Mouse (Mus musculus) lung, postnatal 0 days (tissue): ENCODE data around the gene Kdm2b. TPM values are rescaled to one million over a fixed set of nuclear protein-coding genes. Genes with fewer than 3 reads are reported as not detected.

ENCODE experiments used
- ATAC-seq: fragments of 200-750 bp; cut with Nextera tagmentation; 2 replicates; pipeline ENCODE4 v1.8.0; 2017; ENCODE audit warnings: moderate library complexity
- DNase-seq: peaks from one replicate; pipeline ENCODE4 v3.0.0-alpha.2; 2016; ENCODE audit warnings: low spot score
- H3K27ac ChIP-seq: fragments of 300-500 bp; sonication (generic); 2 replicates; pipeline ENCODE4 v1.5.1; 2014; ENCODE audit warnings: antibody characterized with exemption, mild to moderate bottlenecking, low read length, mixed read lengths
- H3K27me3 ChIP-seq: fragments of 300-500 bp; sonication (generic); replicated peaks from 2 replicates; pipeline ENCODE4 v1.6.1; 2014; ENCODE audit warnings: low read length, mixed read lengths; ENCODE audit not compliant: insufficient read depth
- H3K36me3 ChIP-seq: fragments of 300-500 bp; sonication (generic); 2 replicates; pipeline ENCODE4 v1.6.1; 2014; ENCODE audit warnings: low read length, mixed read lengths; ENCODE audit not compliant: insufficient read depth
- H3K4me1 ChIP-seq: fragments of 300-500 bp; sonication (generic); 2 replicates; pipeline ENCODE4 v1.6.1; 2014; ENCODE audit warnings: antibody characterized with exemption, low read depth, low read length, mixed read lengths; ENCODE audit not compliant: insufficient read depth
- H3K4me2 ChIP-seq: fragments of 300-500 bp; sonication (generic); replicated peaks from 2 replicates; pipeline ENCODE4 v1.6.1; 2014; ENCODE audit warnings: low read depth, mild to moderate bottlenecking, low read length, moderate library complexity, mixed read lengths
- H3K4me3 ChIP-seq: fragments of 300-500 bp; sonication (generic); 2 replicates; pipeline ENCODE4 v1.5.1; 2014; ENCODE audit warnings: low read depth, low read length
- H3K9ac ChIP-seq: fragments of 300-500 bp; sonication (generic); replicated peaks from 2 replicates; pipeline ENCODE4 v1.6.1; 2014; ENCODE audit warnings: low read depth, mild to moderate bottlenecking
- H3K9me3 ChIP-seq: fragments of 300-500 bp; sonication (generic); 2 replicates; pipeline ENCODE4 v1.6.1; 2016; ENCODE audit warnings: low read length, mixed read lengths
- CTCF ChIP-seq: IDR thresholded peaks from 2 replicates; pipeline ENCODE4 v1.5.1; 2016; ENCODE audit warnings: antibody characterized with exemption, mild to moderate bottlenecking
- EP300 ChIP-seq: IDR thresholded peaks from 2 replicates; pipeline ENCODE4 v1.6.1; 2016; ENCODE audit warnings: antibody characterized with exemption, mild to moderate bottlenecking, control low read depth
- WGBS: fragments of 180-500 bp; shearing (Covaris S2); extraction: QIAGEN DNeasy Blood & Tissue Kit; methylation state at CpG from one replicate; pipeline ENCODE4 v1.1.7; 2014; 5-methylcytosine and 5-hydroxymethylcytosine counted together
- polyA plus RNA-seq: library from polyadenylated mRNA; unstranded; fragments of >200 nt; fragmentation: Nextera tagmentation; extraction: Ambion mirVana; gene quantifications from 2 replicates; pipeline ENCODE4 v1.2.1, GENCODE M21; 2015

Kdm2b gene
- 12.2 and 13.7 TPM in 2 replicates for polyA plus RNA-seq

DNA sequence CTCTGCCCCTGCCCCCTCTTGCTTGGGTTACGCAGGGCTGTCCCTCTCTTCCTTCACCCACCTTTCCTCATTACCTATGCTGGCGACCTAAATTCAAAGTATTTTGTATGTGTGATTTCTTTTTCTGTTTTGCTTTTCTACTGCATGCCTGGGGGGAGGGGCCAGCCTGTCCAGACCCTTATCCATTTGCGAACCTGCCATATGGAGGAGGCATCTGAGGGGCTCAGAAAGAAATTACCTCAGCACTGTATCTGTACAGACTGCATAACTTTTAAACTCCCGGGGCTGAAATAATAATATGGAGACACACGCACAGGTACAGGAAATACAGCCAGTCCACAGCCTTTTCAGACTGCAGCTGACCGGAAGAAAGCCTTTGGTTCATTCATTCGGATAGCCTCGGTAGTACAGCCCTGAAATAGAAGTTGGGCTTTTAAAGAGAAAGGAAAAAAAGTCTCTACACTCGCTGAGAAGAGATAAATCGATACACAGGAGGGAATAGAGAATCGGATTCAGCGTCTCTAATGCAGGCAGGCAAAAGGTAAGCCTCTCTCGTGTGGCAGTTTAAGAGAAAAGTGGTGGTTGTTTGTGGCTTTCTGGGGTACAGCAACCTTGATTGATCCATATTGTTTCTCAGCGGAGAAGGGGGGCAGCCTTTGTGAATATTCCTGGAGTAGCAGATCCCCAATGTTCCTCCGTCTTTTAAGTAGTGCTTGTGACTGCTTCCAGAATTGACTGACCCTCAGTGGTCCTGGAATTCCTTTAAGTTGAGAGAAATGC lies at the start of gene Kdm2b:
Kdm2b (minus strand) TSS at position 273 of the 780 bp plus-strand sequence.
- Histone ChIP-seq H3K4me2 (peak within 1 kb of the TSS; percentile 99), H3K9ac (peak within 1 kb of the TSS; percentile 63), H3K9me3 (no peaks in the 10 kb centered on the region), H3K27ac (peak within 1 kb of the TSS; percentile 85), H3K36me3 (no peaks in the 10 kb centered on the region), H3K4me3 (peak within 1 kb of the TSS; percentile 70), H3K27me3 (no peaks in the 10 kb centered on the region), H3K4me1 (peaks cover 8% of the 10 kb centered on the region; the same call in 1 of the 2 replicates)
- WGBS: 8% methylated on average over 14 of the region's 15 CpGs
- ATAC-seq: no peak; the same call in 1 of the 2 replicates
- DNase-seq: peak; percentile 46
- no peak for TF ChIP-seq CTCF
- TF ChIP-seq EP300: no peak

DNA sequence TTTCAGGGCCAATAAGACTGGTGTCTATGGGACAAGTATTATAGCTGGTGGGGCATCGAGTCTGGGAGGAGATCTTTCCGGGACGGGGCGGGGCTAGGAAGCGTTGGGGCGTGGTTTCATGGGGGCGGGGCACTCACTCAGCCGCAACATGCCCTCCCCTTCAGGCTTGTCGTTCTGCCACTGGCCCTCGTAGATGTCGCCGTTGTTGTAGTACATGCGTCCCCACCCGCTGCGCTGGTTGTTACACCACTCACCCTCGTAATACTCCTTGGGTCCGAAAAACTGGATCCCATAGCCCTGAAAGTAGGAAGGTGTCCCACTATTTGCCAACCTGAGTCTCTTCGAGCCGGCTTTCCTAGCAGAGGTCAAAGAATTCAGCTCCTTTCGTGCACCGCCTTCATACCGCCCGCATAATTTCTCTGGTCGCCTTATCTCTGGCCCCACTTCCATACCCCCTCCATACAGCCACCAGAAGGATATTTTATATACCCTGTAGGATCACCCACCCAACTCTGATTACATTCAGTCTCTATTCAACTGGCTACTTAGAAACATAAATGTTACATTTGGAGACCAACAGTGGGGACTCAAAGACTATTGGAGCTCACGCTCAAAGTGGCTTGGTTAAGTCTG lies 49.6 kb upstream of the Kdm2b start:
- no peaks in the 10 kb centered on the region for H3K27me3 ChIP-seq
- DNase-seq (peak; percentile 85), ATAC-seq (peak; percentile 82)
- TF ChIP-seq EP300: no peak
- no peak for TF ChIP-seq CTCF
- no peaks in the 10 kb centered on the region for H3K36me3 ChIP-seq
- peak overlapping the region; percentile 27 for H3K4me3 ChIP-seq
- peaks cover 16% of the 10 kb centered on the region; the same call in 1 of the 2 replicates for H3K4me1 ChIP-seq
- peak overlapping the region; percentile 51 for H3K4me2 ChIP-seq
- no peak overlapping the region for H3K9ac ChIP-seq
- 5% methylated on average over 25 of the region's 25 CpGs for WGBS
- no peaks in the 10 kb centered on the region for H3K9me3 ChIP-seq
- H3K27ac ChIP-seq: peak overlapping the region; percentile 43; the same call in 1 of the 2 replicates

DNA sequence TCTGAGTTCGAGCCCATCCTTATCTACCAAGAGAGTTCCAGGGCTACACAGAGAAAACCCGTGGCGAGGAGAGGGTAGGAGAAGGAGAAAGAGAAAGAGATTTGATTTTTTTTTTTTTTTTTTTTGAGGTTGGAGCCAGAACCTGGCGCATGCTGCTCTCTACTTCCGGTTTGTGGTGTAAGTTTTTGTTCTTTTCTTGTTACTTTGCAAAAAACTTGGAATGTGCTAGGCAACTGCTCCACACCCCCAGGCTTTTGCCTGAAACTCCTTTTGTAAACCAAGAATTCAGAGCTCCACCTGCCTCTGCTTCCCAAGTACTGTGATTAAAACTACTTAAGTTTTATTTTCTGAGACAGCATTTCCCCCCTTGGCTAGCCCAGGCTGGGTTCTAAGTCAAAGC lies 48.5 kb upstream of the Kdm2b start:
- WGBS: 75% methylated on average over 5 of the region's 5 CpGs
- Histone ChIP-seq H3K27me3 (no peaks in the 10 kb centered on the region), H3K36me3 (no peaks in the 10 kb centered on the region), H3K4me1 (peaks cover 16% of the 10 kb centered on the region; the same call in 1 of the 2 replicates), H3K4me2 (no peak overlapping the region), H3K9ac (no peak overlapping the region), H3K9me3 (no peaks in the 10 kb centered on the region), H3K27ac (no peak overlapping the region), H3K4me3 (no peak overlapping the region)
- TF ChIP-seq EP300 (no peak), CTCF (no peak)
- no peak for DNase-seq
- ATAC-seq: no peak

DNA sequence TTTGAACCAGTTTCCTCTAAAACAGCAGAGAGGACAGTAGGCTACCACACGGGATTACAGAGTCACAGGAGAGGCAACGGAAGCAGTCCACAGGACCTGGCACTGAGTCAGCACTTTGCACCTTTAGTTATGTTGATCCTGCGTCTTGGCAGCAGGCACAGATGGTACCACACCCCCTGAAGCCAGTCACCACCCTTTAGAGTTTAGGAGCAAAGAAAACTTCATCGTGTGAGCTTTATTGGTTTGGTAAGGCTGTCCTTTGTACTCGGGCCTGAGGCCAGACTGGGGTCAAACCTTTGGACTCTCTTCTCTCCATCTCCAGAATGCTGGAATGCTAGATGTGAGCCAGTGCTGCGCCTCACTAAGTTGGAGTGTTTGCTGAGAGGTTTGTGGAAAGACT lies 45.9 kb upstream of the Kdm2b start:
- WGBS: 5% methylated on average over 6 of the region's 6 CpGs
- no peak for TF ChIP-seq CTCF
- TF ChIP-seq EP300: no peak
- Histone ChIP-seq H3K9ac (no peak overlapping the region), H3K9me3 (no peaks in the 10 kb centered on the region), H3K4me2 (no peak overlapping the region), H3K27me3 (no peaks in the 10 kb centered on the region), H3K4me1 (peaks cover 16% of the 10 kb centered on the region; the same call in 1 of the 2 replicates), H3K36me3 (no peaks in the 10 kb centered on the region), H3K4me3 (no peak overlapping the region), H3K27ac (no peak overlapping the region)
- DNase-seq: peak; percentile 83
- peak; percentile 71 for ATAC-seq

DNA sequence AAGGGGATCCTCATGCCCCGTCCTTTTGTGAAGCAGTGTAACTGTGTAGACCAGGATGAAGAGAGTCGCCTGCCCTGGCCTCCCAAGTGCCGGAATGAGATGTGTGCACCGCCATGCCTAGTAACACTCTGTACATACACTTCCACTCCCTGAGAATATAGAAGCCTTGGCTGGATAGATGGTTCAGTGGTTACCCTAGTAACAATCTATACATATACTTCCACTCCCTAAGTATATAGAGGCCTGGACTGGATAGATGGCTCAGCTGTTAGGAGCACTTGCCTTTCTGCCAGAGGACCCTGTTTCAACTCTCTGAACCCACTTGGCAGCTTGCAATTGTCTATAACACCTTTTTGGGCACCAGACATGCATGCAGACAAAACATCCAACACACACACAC lies 45.5 kb upstream of the Kdm2b start:
- Histone ChIP-seq H3K27me3 (no peaks in the 10 kb centered on the region), H3K36me3 (no peaks in the 10 kb centered on the region), H3K9ac (no peak overlapping the region), H3K4me2 (no peak overlapping the region), H3K9me3 (no peaks in the 10 kb centered on the region), H3K27ac (no peak overlapping the region), H3K4me3 (no peak overlapping the region), H3K4me1 (peaks cover 16% of the 10 kb centered on the region; the same call in 1 of the 2 replicates)
- TF ChIP-seq CTCF (no peak), EP300 (no peak)
- ATAC-seq (no peak), DNase-seq (no peak)
- whole genome bisulfite sequencing: 67% methylated on average over 4 of the region's 4 CpGs

DNA sequence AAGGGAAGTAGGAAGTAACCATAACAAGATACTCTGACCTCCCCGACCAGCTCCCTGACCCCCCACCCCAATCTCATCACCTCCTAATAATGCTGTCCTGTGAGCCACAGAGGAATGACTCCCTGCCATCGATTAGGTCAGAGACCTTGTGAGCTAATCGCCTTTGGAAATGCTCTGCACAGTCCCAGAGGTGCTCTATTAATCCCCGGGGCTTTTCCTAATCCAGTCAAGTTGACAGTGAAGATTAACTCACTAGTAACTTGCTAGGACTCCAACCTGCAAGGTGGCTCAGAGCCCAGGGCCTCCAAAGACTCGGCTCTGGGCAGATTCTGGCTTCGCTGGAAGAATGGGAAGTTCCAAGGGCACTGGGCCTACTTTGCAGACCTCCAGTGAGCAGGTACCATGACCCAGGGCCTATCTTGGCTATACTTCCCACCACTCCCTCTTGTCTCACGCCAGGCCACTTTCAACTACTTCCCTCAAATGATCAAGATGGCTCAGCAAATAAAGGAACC lies 44.1 kb upstream of the Kdm2b start:
- 69% methylated on average over 7 of the region's 7 CpGs for WGBS
- Histone ChIP-seq H3K9ac (no peak overlapping the region), H3K9me3 (no peaks in the 10 kb centered on the region)

More for the DNA sequence above, 44.1 kb upstream of the Kdm2b start:
- Histone ChIP-seq H3K27me3 (no peaks in the 10 kb centered on the region), H3K4me2 (no peak overlapping the region), H3K4me1 (peaks cover 8% of the 10 kb centered on the region; the same call in 1 of the 2 replicates), H3K27ac (no peak overlapping the region), H3K36me3 (peaks cover 9% of the 10 kb centered on the region; the same call in 1 of the 2 replicates), H3K4me3 (no peak overlapping the region)
- DNase-seq: no peak
- no peak for TF ChIP-seq EP300
- TF ChIP-seq CTCF: no peak
- no peak for ATAC-seq
